Mouse (Mus musculus) small intestine, adult 2 months (tissue): Measurements from ENCODE around the gene Nup98.

Experiments
- CTCF ChIP-seq: fragments of 200-500 bp; IDR thresholded peaks from 2 replicates; pipeline ENCODE4 v1.5.1; 2012; ENCODE audit warnings: low read depth, mild to moderate bottlenecking, control low read depth, inconsistent platforms, low read length, moderate library complexity, mixed read lengths; ENCODE audit not compliant: insufficient replicate concordance, insufficient read length; ENCODE audit errors: extremely low read depth
- POLR2A ChIP-seq: fragments of 200-500 bp; IDR thresholded peaks from 2 replicates; pipeline ENCODE4 v1.6.1; 2012; ENCODE audit warnings: low read depth, mild to moderate bottlenecking, control low read depth, inconsistent platforms, low read length, moderate library complexity

- TF ChIP-seq POLR2A (no peak), CTCF (no peak)
Observed at GRCm38 (mm10) chr7:102249531-102249895, 39.5 kb upstream of the Nup98 start.
